ENCODE assay signal across 9 mouse cellular contexts in genomic region chr12:69891721-69892120, GRCm38 (mm10). TPM values are rescaled to one million over a fixed set of nuclear protein-coding genes. Genes with fewer than 3 reads are reported as not detected.
DNase-seq lines count a peak whose midpoint lies in the region; TF ChIP-seq lines count a peak whose summit lies in the region.
"Had no signal": no experiment of that assay in that cellular context is flagged by ENCODE, and none has a peak within 500 bp of the region (broad histone marks: within the 10 kb centered on the region; RNA-seq: fewer than 3 reads in every experiment).

No protein-coding gene starts in this region.

- no peaks in the 10 kb centered on the region for H3K27me3 ChIP-seq in embryonic facial prominence, embryonic 10.5 days (replicated peaks; ENCODE audit: low read depth, poor library complexity, severe bottlenecking)
- no peaks in the 10 kb centered on the region for H3K27me3 ChIP-seq in myocyte (ENCODE audit: control insufficient read depth, insufficient read depth, insufficient read length)

- intact Hi-C loops in left cerebral cortex, postnatal 25 days (cut with DNase I), result loop anchor here (2.0 to 5.0 kb wide), 3 partner anchors 34 to 159 kb away; no protein-coding TSS in a partner anchor

- H3K9me3 ChIP-seq in embryonic facial prominence, embryonic 10.5 days, result no peaks in the 10 kb centered on the region

- H3K27ac ChIP-seq in layer of hippocampus, adult 2 months, result peak overlapping the region; percentile 98
- H3K27ac ChIP-seq in embryonic facial prominence, embryonic 10.5 days (replicated peaks), result peak overlapping the region; percentile 98

- peak overlapping the region; percentile 95 for H3ac ChIP-seq in myocyte (ENCODE audit: control insufficient read depth, insufficient read length)

- WGBS in embryonic facial prominence, embryonic 10.5 days, result 52% methylated on average over 3 of the region's 3 CpGs

- no peak for TF ChIP-seq POLR2A in myocyte (IDR thresholded peaks at IDR 0.05; ENCODE audit: insufficient read length, low read depth)

- TF ChIP-seq CTCF in layer of hippocampus, adult 2 months (conservative IDR thresholded peaks at IDR 0.05), result no peak

- H3K4me1 ChIP-seq in embryonic facial prominence, embryonic 10.5 days, result peaks cover 47% of the 10 kb centered on the region

- H3K79me2 ChIP-seq in myocyte (ENCODE audit: control insufficient read depth, insufficient read depth), result peaks cover 55% of the 10 kb centered on the region

- peaks cover 15% of the 10 kb centered on the region for H3K36me3 ChIP-seq in embryonic facial prominence, embryonic 10.5 days (replicated peaks)
- H3K36me3 ChIP-seq in myocyte (ENCODE audit: control insufficient read depth, insufficient read depth), result no peaks in the 10 kb centered on the region

- H3K4me3 ChIP-seq in layer of hippocampus, adult 2 months, result peak overlapping the region; percentile 84
- H3K4me3 ChIP-seq in embryonic facial prominence, embryonic 10.5 days, result peak overlapping the region; percentile 92
- peak overlapping the region; percentile 54 for H3K4me3 ChIP-seq in myocyte

- no peak for DNase-seq in layer of hippocampus, adult 2 months (ENCODE audit: low spot score in 2 of 2)
- DNase-seq in layer of hippocampus, adult 11-12 months (ENCODE audit: low spot score), result no peak
- DNase-seq in embryonic facial prominence, embryonic 10.5 days (ENCODE audit: low spot score), result no peak
- DNase-seq in induced T-regulatory cell, adult 2 months (ENCODE audit: low read depth), result peak; percentile 21
- DNase-seq in left cerebral cortex, postnatal 25 days (ENCODE audit: low spot score in 2 of 2), result no peak
- DNase-seq in layer of hippocampus, postnatal 25 days (ENCODE audit: extremely low spot score in 1 of 2, low spot score in 1 of 2), result no peak
- no peak for DNase-seq in gastrocnemius, postnatal 10 days
- DNase-seq: kidney, postnatal 14 days had no signal

- H3K4me2 ChIP-seq in myocyte (ENCODE audit: low read depth), result peak overlapping the region; percentile 73

TF ChIP-seq in myocyte, 11 proteins besides CTCF, POLR2A, EP300 and RAD21:
- TF ChIP-seq MYOD1 (IDR thresholded peaks at IDR 0.05; ENCODE audit: control insufficient read depth in 1 of 3, insufficient read length in 2 of 3, low read depth in 2 of 3) (no peak), E2F4 (IDR thresholded peaks at IDR 0.05; ENCODE audit: insufficient read depth) (no peak), REST (IDR thresholded peaks at IDR 0.05; ENCODE audit: insufficient read depth, insufficient read length) (no peak), POLR2AphosphoS2 (IDR thresholded peaks at IDR 0.05; ENCODE audit: insufficient read length, low read depth) (no peak), CEBPB (IDR thresholded peaks at IDR 0.05; ENCODE audit: insufficient read depth, poor library complexity, severe bottlenecking) (no peak), MYOG (IDR thresholded peaks at IDR 0.05; ENCODE audit: control insufficient read depth in 1 of 3, insufficient read depth in 1 of 3, insufficient read length in 2 of 3, low read depth in 2 of 3) (no peak), USF1 (IDR thresholded peaks at IDR 0.05; ENCODE audit: low read depth) (no peak), TCF3 (IDR thresholded peaks at IDR 0.05; ENCODE audit: insufficient read length, low read depth) (no peak), SRF (IDR thresholded peaks at IDR 0.05; ENCODE audit: control insufficient read depth, insufficient read length, low read depth) (no peak)

RNA-seq across cellular contexts. Expression of gene Atl1, which starts 0.7 kb away (rescaled TPM):
- 100 to 1,000 TPM; 195 TPM for total RNA-seq in layer of hippocampus, adult 2 months (2021)
- 11.0 and 11.2 TPM in 2 replicates for polyA plus RNA-seq in embryonic facial prominence, embryonic 10.5 days (2016; fragmentation: Nextera tagmentation; extraction: Ambion mirVana)
- polyA plus RNA-seq in myocyte (2012; fragmentation: generic; extraction: Trizol), result 0.36 TPM
- total RNA-seq in left cerebral cortex, postnatal 25 days (2021), result 100 to 1,000 TPM; 236 to 246 TPM
- 100 to 1,000 TPM; 201 to 202 TPM for total RNA-seq in layer of hippocampus, postnatal 25 days (2021)
- total RNA-seq in gastrocnemius, postnatal 10 days (2021), result 1 to 10 TPM; 4.6 to 5.2 TPM

RNA-seq across cellular contexts. Expression of gene Map4k5, which starts 1.3 kb away (rescaled TPM):
- 10 to 100 TPM; 44.2 to 47.7 TPM for total RNA-seq in layer of hippocampus, adult 2 months (2021)
- 31.9 and 33.7 TPM in 2 replicates for polyA plus RNA-seq in embryonic facial prominence, embryonic 10.5 days (2016; fragmentation: Nextera tagmentation; extraction: Ambion mirVana)
- polyA plus RNA-seq in myocyte (2012; fragmentation: generic; extraction: Trizol), result 6.1 TPM
- 10 to 100 TPM; 41.7 to 46.2 TPM for total RNA-seq in left cerebral cortex, postnatal 25 days (2021)
- 10 to 100 TPM; 44.4 to 51.4 TPM for total RNA-seq in layer of hippocampus, postnatal 25 days (2021)
- 10 to 100 TPM; 25.4 to 33.2 TPM for total RNA-seq in gastrocnemius, postnatal 10 days (2021)

Comparison
In these comparisons a context has a peak if more than half of its experiments do, and no peak if none do; other contexts are left out.
1. RNA of gene Atl1, which starts 0.7 kb away (total RNA-seq): 236 to 246 TPM in left cerebral cortex, postnatal 25 days, 201 to 202 TPM in layer of hippocampus, postnatal 25 days and 195 TPM in layer of hippocampus, adult 2 months; 4.6 to 5.2 TPM in gastrocnemius, postnatal 10 days; every median in the first group is over 10 times any median in the second.
2. Peak in every context shown above with its lines, with median percentiles within 50 percentile points of each other: H3K4me3 ChIP-seq.